Mouse (Mus musculus): Measurements from ENCODE around the gene Tmem131l.

- TF ChIP-seq ZC3H11A (IDR thresholded peaks at IDR 0.05; ENCODE audit: borderline replicate concordance, low read depth, low read length): no peak
- TF ChIP-seq MAFK (IDR thresholded peaks at IDR 0.05; ENCODE audit: insufficient read depth, low read depth, low read length): no peak
Observed at GRCm38 (mm10) chr3:83906185-83906584, 133.8 kb downstream of the Tmem131l start.

Measured in ES-E14 (cell line).